Comparison of ENCODE assay signal across 9 mouse cellular contexts in genomic region chr10:95779801-95780385, GRCm38 (mm10).
DNase-seq lines count a peak whose midpoint lies in the region; ATAC-seq and TF ChIP-seq lines count a peak whose summit lies in the region.
"Had no signal": no experiment of that assay in that cellular context is flagged by ENCODE, and none has a peak within 500 bp of the region (broad histone marks: within the 10 kb centered on the region; RNA-seq: fewer than 3 reads in every experiment).

No protein-coding gene starts in this region.

- 43% methylated on average over 13 of the region's 13 CpGs for WGBS in heart, adult 2 months
- 82% methylated on average over 13 of the region's 13 CpGs for WGBS in kidney, embryonic 16.5 days

- H3K9ac ChIP-seq in heart, adult 2 months (ENCODE audit: low read depth, low read length): peak overlapping the region; percentile 33; the same call in 1 of the 2 replicates
- H3K9ac ChIP-seq in kidney, embryonic 16.5 days (replicated peaks; ENCODE audit: low read length): no peak overlapping the region
- H3K9ac ChIP-seq: neural tube, embryonic 12.5 days had no signal

- 0 out of 2 replicates have a peak, but pooled peaks have one; percentile 44 for TF ChIP-seq EP300 in heart, adult 2 months (IDR thresholded peaks at IDR 0.05; ENCODE audit: insufficient read depth, low read depth, low read length)

- no peaks in the 10 kb centered on the region for H3K36me3 ChIP-seq in heart, adult 2 months (ENCODE audit: control insufficient read depth, insufficient read depth, low read length)
- no peaks in the 10 kb centered on the region for H3K36me3 ChIP-seq in kidney, embryonic 16.5 days (ENCODE audit: insufficient read depth, low read length)
- H3K36me3 ChIP-seq: neural tube, embryonic 12.5 days had no signal

- no peak overlapping the region for H3K4me2 ChIP-seq in kidney, embryonic 16.5 days (replicated peaks; ENCODE audit: low read depth, low read length)
- H3K4me2 ChIP-seq: neural tube, embryonic 12.5 days had no signal

- H3K27me3 ChIP-seq in heart, adult 2 months (ENCODE audit: control insufficient read depth, insufficient read depth, low read length): no peaks in the 10 kb centered on the region
- no peaks in the 10 kb centered on the region for H3K27me3 ChIP-seq in kidney, embryonic 16.5 days (ENCODE audit: insufficient read depth, low read length)
- H3K27me3 ChIP-seq: neural tube, embryonic 12.5 days had no signal

- ATAC-seq in kidney, embryonic 16.5 days (ENCODE audit: low FRiP score, low TSS enrichment): no peak

- peak overlapping the region; percentile 38 for H3K27ac ChIP-seq in gastrocnemius, adult 2 months
- peak overlapping the region; percentile 28; the same call in 1 of the 2 replicates for H3K27ac ChIP-seq in heart, adult 2 months
- 0 out of 2 replicates have a peak overlapping the region, but pooled peaks have one; percentile 3 for H3K27ac ChIP-seq in kidney, embryonic 16.5 days (ENCODE audit: low read length)
- H3K27ac ChIP-seq: neural tube, embryonic 12.5 days had no signal

- intact Hi-C loops in gastrocnemius, adult 2 months (cut with DNase I): no loop called here
- intact Hi-C loops in heart, adult 2 months (cut with DNase I): no loop called here

- H3K79me2 ChIP-seq in heart, adult 2 months (replicated peaks; ENCODE audit: control insufficient read depth, insufficient read depth, low read length): no peaks in the 10 kb centered on the region

- peak overlapping the region; percentile 46 for H3K4me3 ChIP-seq in gastrocnemius, adult 2 months
- no peak overlapping the region for H3K4me3 ChIP-seq in heart, adult 2 months
- H3K4me3 ChIP-seq in kidney, embryonic 16.5 days (ENCODE audit: low read length): no peak overlapping the region
- H3K4me3 ChIP-seq: neural tube, embryonic 12.5 days had no signal

- no peak for DNase-seq in gastrocnemius, adult 2 months
- no peak for DNase-seq in gastrocnemius, postnatal 10 days
- DNase-seq in heart, adult 2 months: peak; percentile 37 to 46
- DNase-seq in lung, postnatal 36 days: peak; percentile 57
- DNase-seq in gastrocnemius, postnatal 4 days (ENCODE audit: low spot score in 2 of 2): no peak
- no peak for DNase-seq in adipocyte (ENCODE audit: low spot score)
- DNase-seq in embryo, embryonic 10 days (ENCODE audit: low spot score): no peak

- peak; percentile 46 for TF ChIP-seq CTCF in gastrocnemius, adult 2 months (IDR thresholded peaks at IDR 0.05)
- peak; percentile 67 for TF ChIP-seq CTCF in heart, adult 2 months (IDR thresholded peaks at IDR 0.05)

- H3K9me3 ChIP-seq in kidney, embryonic 16.5 days (ENCODE audit: low read length): no peaks in the 10 kb centered on the region
- H3K9me3 ChIP-seq: neural tube, embryonic 12.5 days had no signal

- TF ChIP-seq POLR2A in heart, adult 2 months (IDR thresholded peaks at IDR 0.05; ENCODE audit: insufficient read depth, low read depth, low read length): no peak

- peaks cover 3% of the 10 kb centered on the region; the same call in 1 of the 2 replicates for H3K4me1 ChIP-seq in heart, adult 2 months (ENCODE audit: control insufficient read depth, insufficient read depth, low read length)
- H3K4me1 ChIP-seq in kidney, embryonic 16.5 days (ENCODE audit: insufficient read depth, low read length): peaks cover 12% of the 10 kb centered on the region
- H3K4me1 ChIP-seq: neural tube, embryonic 12.5 days had no signal

Comparison
In these comparisons a context has a peak if more than half of its experiments do, and no peak if none do; other contexts are left out.
1. DNase-seq: peak in heart, adult 2 months (2 of 2) and lung, postnatal 36 days (single experiment); none in gastrocnemius, adult 2 months (single experiment), gastrocnemius, postnatal 10 days (single experiment), gastrocnemius, postnatal 4 days (0 of 2), adipocyte (single experiment) and embryo, embryonic 10 days (single experiment).
2. Peak in every context shown above with its lines, with median percentiles within 50 percentile points of each other: H3K27ac ChIP-seq.